Mouse (Mus musculus) MEL (cell line): ENCODE data around the gene Trim39. TPM values are rescaled to one million over a fixed set of nuclear protein-coding genes. Genes with fewer than 3 reads are reported as not detected.

Experiments used
- DNase-seq: peaks from one replicate; pipeline ENCODE4 v3.0.0; 2011; ENCODE audit warnings: low read depth, low spot score
- H3K27ac ChIP-seq: 2 replicates; pipeline ENCODE4 v1.5.1; 2012; ENCODE audit warnings: low read depth, mild to moderate bottlenecking, control low read depth, low read length, moderate library complexity; ENCODE audit not compliant: control insufficient read depth
- H3K27me3 ChIP-seq, 2 experiments: fragments of 150-350 bp in 1 of 2; sonication (generic) in 1 of 2; 2 replicates each; pipeline ENCODE4 v1.6.1; 2012; ENCODE audit warnings: low read length in 2 of 2, mild to moderate bottlenecking in 2 of 2, improper control_type of control experiment in 1 of 2, moderate library complexity in 1 of 2; ENCODE audit not compliant: insufficient read depth in 2 of 2, control insufficient read depth in 1 of 2
- H3K36me3 ChIP-seq, 2 experiments: 2 replicates each; pipeline ENCODE4 v1.6.1; 2012 to 2014; ENCODE audit warnings: low read length in 2 of 2, improper control_type of control experiment in 1 of 2, inconsistent platforms in 1 of 2, mild to moderate bottlenecking in 1 of 2; ENCODE audit not compliant: insufficient read depth in 2 of 2, control insufficient read depth in 1 of 2
- H3K4me1 ChIP-seq, 2 experiments: fragments of 150-350 bp in 1 of 2; sonication (generic) in 1 of 2; 2 replicates each; pipeline ENCODE4 v1.6.1; 2012; ENCODE audit warnings: low read length in 2 of 2, improper control_type of control experiment in 1 of 2, mild to moderate bottlenecking in 1 of 2; ENCODE audit not compliant: insufficient read depth in 2 of 2, control insufficient read depth in 1 of 2
- H3K4me3 ChIP-seq, 2 experiments: fragments of 150-350 bp in 1 of 2; sonication (generic) in 1 of 2; 2 replicates each; pipeline ENCODE4 v1.5.1; 2012; ENCODE audit warnings: low read depth in 2 of 2, low read length in 2 of 2, mild to moderate bottlenecking in 2 of 2, moderate library complexity in 2 of 2, control low read depth in 1 of 2, improper control_type of control experiment in 1 of 2; ENCODE audit not compliant: control insufficient read depth in 1 of 2, insufficient read depth in 1 of 2
- H3K79me2 ChIP-seq: 2 replicates; pipeline ENCODE4 v1.6.1; 2012; ENCODE audit warnings: mild to moderate bottlenecking, low read length, moderate library complexity; ENCODE audit not compliant: control insufficient read depth, poor library complexity, insufficient read depth
- H3K9ac ChIP-seq: 2 replicates; pipeline ENCODE4 v1.6.1; 2012; ENCODE audit warnings: low read depth, mild to moderate bottlenecking, control low read depth, low read length, moderate library complexity; ENCODE audit not compliant: control insufficient read depth, poor library complexity, severe bottlenecking
- H3K9me3 ChIP-seq: fragments of 150-350 bp; sonication (generic); replicated peaks from 2 replicates; pipeline ENCODE4 v1.6.1; 2012; ENCODE audit warnings: mild to moderate bottlenecking, low read length, improper control_type of control experiment, moderate library complexity; ENCODE audit not compliant: insufficient read depth
- CTCF ChIP-seq, 3 experiments: IDR thresholded peaks in 2 of 3; conservative IDR thresholded peaks in 1 of 3; 2 replicates each; pipeline ENCODE4 v1.5.1; 2011 to 2012; ENCODE audit warnings: low read length in 3 of 3, low read depth in 2 of 3, mild to moderate bottlenecking in 2 of 3, improper control_type of control experiment in 1 of 3, inconsistent platforms in 1 of 3, mixed read lengths in 1 of 3, moderate library complexity in 1 of 3; ENCODE audit not compliant: control insufficient read depth in 1 of 3, insufficient read depth in 1 of 3, poor library complexity in 1 of 3, severe bottlenecking in 1 of 3
- E2F4 ChIP-seq: IDR thresholded peaks from 2 replicates; pipeline ENCODE4 v1.6.1; 2011; ENCODE audit warnings: low read depth, low read length, improper control_type of control experiment, borderline replicate concordance
- EP300 ChIP-seq, 2 experiments: IDR thresholded peaks; 2 replicates each; pipeline ENCODE4 v1.6.1; 2011; ENCODE audit warnings: improper control_type of control experiment in 2 of 2, low read length in 2 of 2, low read depth in 1 of 2, mild to moderate bottlenecking in 1 of 2
- GABPA ChIP-seq: IDR thresholded peaks from 2 replicates; pipeline ENCODE4 v1.6.1; 2012; ENCODE audit warnings: low read depth, mild to moderate bottlenecking, inconsistent platforms, low read length, improper control_type of control experiment, moderate library complexity
- KAT2A ChIP-seq: conservative IDR thresholded peaks from 2 replicates; pipeline ENCODE4 v1.6.1; 2012; ENCODE audit warnings: low read depth, low read length, improper control_type of control experiment, inconsistent platforms
- MAZ ChIP-seq: IDR thresholded peaks from 2 replicates; pipeline ENCODE4 v1.6.1; 2012; ENCODE audit warnings: low read depth, mild to moderate bottlenecking, inconsistent platforms, low read length, improper control_type of control experiment
- MEF2A ChIP-seq: IDR thresholded peaks from 2 replicates; pipeline ENCODE4 v1.6.1; 2014; ENCODE audit warnings: low read depth, mild to moderate bottlenecking, inconsistent platforms, low read length, improper control_type of control experiment; ENCODE audit not compliant: poor library complexity, insufficient replicate concordance, severe bottlenecking; ENCODE audit errors: extremely low read depth
- NELFE ChIP-seq: IDR thresholded peaks from 2 replicates; pipeline ENCODE4 v1.6.1; 2011; ENCODE audit warnings: low read depth, low read length, improper control_type of control experiment
- NRF1 ChIP-seq: IDR thresholded peaks from 2 replicates; pipeline ENCODE4 v1.6.1; 2014; ENCODE audit warnings: low read depth, mild to moderate bottlenecking, inconsistent platforms, low read length, improper control_type of control experiment, moderate library complexity; ENCODE audit not compliant: poor library complexity, insufficient read depth, severe bottlenecking
- POLR2A ChIP-seq, 2 experiments: IDR thresholded peaks; 2 replicates each; pipeline ENCODE4 v1.6.1; 2011 to 2012; ENCODE audit warnings: low read length in 2 of 2, mild to moderate bottlenecking in 2 of 2, control low read depth in 1 of 2, improper control_type of control experiment in 1 of 2, low read depth in 1 of 2, moderate library complexity in 1 of 2; ENCODE audit not compliant: control insufficient read depth in 1 of 2, insufficient read depth in 1 of 2, poor library complexity in 1 of 2
- POLR2AphosphoS5 ChIP-seq: IDR thresholded peaks from 2 replicates; pipeline ENCODE4 v1.6.1; 2012; ENCODE audit warnings: low read depth, borderline replicate concordance, mild to moderate bottlenecking, inconsistent platforms, low read length, moderate library complexity, mixed read lengths
- RAD21 ChIP-seq: IDR thresholded peaks from 2 replicates; pipeline ENCODE4 v1.6.1; 2011; ENCODE audit warnings: mild to moderate bottlenecking, low read depth, low read length, improper control_type of control experiment
- SIN3A ChIP-seq: IDR thresholded peaks from 2 replicates; pipeline ENCODE4 v1.6.1; 2012; ENCODE audit warnings: low read length, improper control_type of control experiment, inconsistent platforms
- SMC3 ChIP-seq: IDR thresholded peaks from 2 replicates; pipeline ENCODE4 v1.6.1; 2011; ENCODE audit warnings: low read depth, low read length, improper control_type of control experiment
- TBP ChIP-seq: IDR thresholded peaks from 2 replicates; pipeline ENCODE4 v1.8.0; 2011; ENCODE audit warnings: low read depth, low read length, improper control_type of control experiment
- USF1 ChIP-seq: IDR thresholded peaks from 2 replicates; pipeline ENCODE4 v1.6.1; 2014; ENCODE audit warnings: low read depth, mild to moderate bottlenecking, inconsistent platforms, low read length, improper control_type of control experiment, moderate library complexity
- USF2 ChIP-seq, 2 experiments: IDR thresholded peaks; 2 replicates each; pipeline ENCODE4 v1.6.1; 2011 to 2012; ENCODE audit warnings: improper control_type of control experiment in 2 of 2, low read length in 2 of 2, borderline replicate concordance in 1 of 2, inconsistent platforms in 1 of 2, low read depth in 1 of 2, mild to moderate bottlenecking in 1 of 2; ENCODE audit not compliant: insufficient read depth in 1 of 2
- ZC3H11A ChIP-seq: IDR thresholded peaks from 2 replicates; pipeline ENCODE4 v1.6.1; 2012; ENCODE audit warnings: low read depth, mild to moderate bottlenecking, inconsistent platforms, low read length, improper control_type of control experiment
- ZKSCAN1 ChIP-seq: IDR thresholded peaks from 2 replicates; pipeline ENCODE4 v1.6.1; 2012; ENCODE audit warnings: low read depth, mild to moderate bottlenecking, inconsistent platforms, low read length, improper control_type of control experiment, moderate library complexity
- ZMIZ1 ChIP-seq: IDR thresholded peaks from 2 replicates; pipeline ENCODE4 v1.6.1; 2012; ENCODE audit warnings: low read depth, mild to moderate bottlenecking, inconsistent platforms, low read length, improper control_type of control experiment, moderate library complexity
- polyA plus RNA-seq, 2 experiments: library from polyadenylated mRNA; stranded (reverse) in 1 of 2; unstranded in 1 of 2; fragments of >175 nt in 1 of 2; fragments of >200 nt in 1 of 2; gene quantifications; 2 replicates each; pipeline versions ENCODE4 v1.2.1 to v1.2.4; 2012; ENCODE audit warnings: low replicate concordance in 2 of 2, low read depth in 1 of 2; ENCODE audit not compliant: insufficient read length in 2 of 2, insufficient read depth in 1 of 2, missing spikeins in 1 of 2
- total RNA-seq: library from RNA; depleted of rRNA; stranded (reverse); fragments of 300-350 nt; gene quantifications from 2 replicates; pipeline ENCODE4 v1.2.3, GENCODE M21; 2012

The Trim39 gene
- total and polyA plus RNA-seq, 3 experiments, result 13.5 to 16.0 TPM; not detected in 1

- TF ChIP-seq USF1, result peak; percentile 74
These were observed 19.7 kb downstream of the Trim39 start (continued) for GRCm38 (mm10) chr17:36252250-36252876.

- Histone ChIP-seq H3K9me3 (no peaks in the 10 kb centered on the region), H3K36me3 (no peaks in the 10 kb centered on the region), H3K27ac (no peak overlapping the region)
- TF ChIP-seq NRF1 (no peak), GABPA (no peak), USF2 (IDR thresholded peaks at IDR 0.05; ENCODE audit: borderline replicate concordance in 1 of 2, insufficient read depth in 1 of 2, low read depth in 1 of 2, low read length in 2 of 2) (no peak), E2F4 (no peak), POLR2AphosphoS5 (no peak), KAT2A (no peak), SMC3 (no peak), NELFE (no peak), TBP (no peak), ZMIZ1 (no peak), POLR2A (IDR thresholded peaks at IDR 0.05; ENCODE audit: control insufficient read depth in 1 of 2, insufficient read depth in 1 of 2, low read depth in 1 of 2, low read length in 2 of 2, poor library complexity in 1 of 2) (no peak), MAZ (no peak), EP300 (IDR thresholded peaks at IDR 0.05; ENCODE audit: low read depth in 1 of 2, low read length in 2 of 2) (no peak), MEF2A (no peak), ZKSCAN1 (no peak)
- TF ChIP-seq, all 39 proteins: peak for 0
- Histone ChIP-seq H3K27me3 (no peaks in the 10 kb centered on the region; a peak in 2 of 4 replicates), H3K4me3 (no peak overlapping the region), H3K4me1 (no peaks in the 10 kb centered on the region), H3K79me2 (no peaks in the 10 kb centered on the region), H3K9ac (no peak overlapping the region)
- no peak for DNase-seq
These were observed 23.2 kb downstream of the Trim39 start for GRCm38 (mm10) chr17:36248886-36249285.

GRCm38 (mm10) chr17:36245741-36246140 is 26.3 kb downstream of the Trim39 start:
- H3K27ac ChIP-seq, result no peak overlapping the region
- no peak overlapping the region for H3K4me3 ChIP-seq
- H3K36me3 ChIP-seq, result peaks cover 0 to 3% of the 10 kb centered on the region in 2 experiments; a peak in 1 of 4 replicates
- H3K9ac ChIP-seq, result no peak overlapping the region
- no peaks in the 10 kb centered on the region for H3K9me3 ChIP-seq
- DNase-seq, result peak; percentile 44
- TF ChIP-seq USF2 (IDR thresholded peaks at IDR 0.05; ENCODE audit: borderline replicate concordance in 1 of 2, insufficient read depth in 1 of 2, low read depth in 1 of 2, low read length in 2 of 2) (no peak), KAT2A (no peak), RAD21 (peak; percentile 35), SMC3 (peak; percentile 36; the same call in 1 of the 2 replicates), SIN3A (no peak), CTCF (IDR thresholded peaks at IDR 0.05 in 2 of 3, conservative IDR thresholded peaks at IDR 0.05 in 1 of 3; ENCODE audit: control insufficient read depth in 1 of 3, insufficient read depth in 1 of 3, low read depth in 2 of 3, low read length in 3 of 3, poor library complexity in 1 of 3, severe bottlenecking in 1 of 3) (peak in 2 of 3 experiments; percentile 41 to 46; a peak in 4 of 6 replicates), ZC3H11A (peak; percentile 4; the same call in 1 of the 2 replicates)
- H3K79me2 ChIP-seq, result no peaks in the 10 kb centered on the region
- H3K4me1 ChIP-seq, result no peaks in the 10 kb centered on the region; a peak in 1 of 4 replicates
- peaks cover 5 to 10% of the 10 kb centered on the region in 2 experiments for H3K27me3 ChIP-seq
